ENCODE assay signal across 10 mouse cellular contexts in the genomic region with DNA sequence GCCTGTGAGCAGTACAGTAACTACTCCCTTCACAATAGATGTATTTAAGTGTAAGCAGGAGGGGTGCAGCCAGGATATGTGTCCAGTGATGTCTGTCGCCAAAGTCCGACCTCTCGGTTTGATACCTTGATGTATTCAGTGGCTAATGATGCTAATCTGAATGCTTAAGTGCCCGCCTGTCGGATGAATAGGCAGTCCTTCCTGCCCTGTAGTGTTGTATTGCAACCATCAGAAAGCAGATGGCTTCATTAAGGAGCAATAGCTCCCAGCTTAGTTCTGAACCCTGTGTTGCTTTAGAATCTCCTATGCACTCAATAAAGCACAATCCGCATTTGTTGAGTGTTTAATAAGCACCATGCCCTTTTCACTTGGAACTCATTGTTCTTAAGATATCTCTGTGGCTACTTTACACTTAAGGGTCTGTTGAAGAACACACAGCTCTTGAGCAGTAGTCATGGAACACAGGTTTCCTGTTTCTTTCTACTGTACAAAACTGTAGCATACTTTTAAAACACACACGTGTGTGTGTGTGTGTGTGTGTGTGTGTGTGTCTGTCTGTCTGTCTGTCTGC.
"Had no signal": no experiment of that assay in that cellular context is flagged by ENCODE, and none has a peak within 500 bp of the region (broad histone marks: within the 10 kb centered on the region; RNA-seq: fewer than 3 reads in every experiment).

No protein-coding gene starts in this region.

- H3K9ac ChIP-seq: limb, embryonic 15.5 days; liver, embryonic 12.5 days; midbrain, embryonic 12.5 days; neural tube, embryonic 12.5 days had no signal

- ATAC-seq: liver, embryonic 12.5 days had no signal

- H3K27ac ChIP-seq: kidney, postnatal 0 days; limb, embryonic 15.5 days; liver, embryonic 12.5 days; midbrain, embryonic 12.5 days; neural tube, embryonic 12.5 days; stomach, postnatal 0 days had no signal

- H3K4me1 ChIP-seq: limb, embryonic 15.5 days; liver, embryonic 12.5 days; neural tube, embryonic 12.5 days had no signal

- DNase-seq: kidney, adult 9 months; kidney, postnatal 36 days; layer of hippocampus, adult 9-11 months; layer of hippocampus, postnatal 36 days had no signal

- H3K27me3 ChIP-seq: limb, embryonic 15.5 days; liver, embryonic 12.5 days; midbrain, embryonic 12.5 days; neural tube, embryonic 12.5 days had no signal

- H3K4me3 ChIP-seq: limb, embryonic 15.5 days; liver, embryonic 12.5 days; midbrain, embryonic 12.5 days; neural tube, embryonic 12.5 days had no signal

- H3K36me3 ChIP-seq: limb, embryonic 15.5 days; liver, embryonic 12.5 days; midbrain, embryonic 12.5 days; neural tube, embryonic 12.5 days had no signal

- H3K9me3 ChIP-seq: limb, embryonic 15.5 days; liver, embryonic 12.5 days; midbrain, embryonic 12.5 days; neural tube, embryonic 12.5 days had no signal

- H3K4me2 ChIP-seq: limb, embryonic 15.5 days; liver, embryonic 12.5 days; midbrain, embryonic 12.5 days; neural tube, embryonic 12.5 days had no signal
